Mouse (Mus musculus) CH12.LX (cell line): ENCODE results near the gene Nr2c1.

Source experiments
- CTCF ChIP-seq, 2 experiments: IDR thresholded peaks in 1 of 2; conservative IDR thresholded peaks in 1 of 2; 2 replicates each; pipeline ENCODE4 v1.5.1; 2011 to 2012; ENCODE audit warnings: low read depth in 2 of 2, low read length in 2 of 2, improper control_type of control experiment in 1 of 2, inconsistent platforms in 1 of 2, mild to moderate bottlenecking in 1 of 2, moderate library complexity in 1 of 2
- ELF1 ChIP-seq: IDR thresholded peaks from 2 replicates; pipeline ENCODE4 v1.6.1; 2014; ENCODE audit warnings: low read depth, mild to moderate bottlenecking, inconsistent platforms, low read length, improper control_type of control experiment
- MAFK ChIP-seq: IDR thresholded peaks from 2 replicates; pipeline ENCODE4 v1.6.1; 2011; ENCODE audit warnings: low read length, improper control_type of control experiment; ENCODE audit not compliant: insufficient replicate concordance
- MAZ ChIP-seq: IDR thresholded peaks from 2 replicates; pipeline ENCODE4 v1.6.1; 2012; ENCODE audit warnings: low read depth, mild to moderate bottlenecking, inconsistent platforms, low read length, improper control_type of control experiment, moderate library complexity
- POLR2A ChIP-seq: IDR thresholded peaks from 2 replicates; pipeline ENCODE4 v1.6.1; 2011; ENCODE audit warnings: low read depth, mild to moderate bottlenecking, improper control_type of control experiment, low read length
- TBP ChIP-seq: conservative IDR thresholded peaks from 2 replicates; pipeline ENCODE4 v1.6.1; 2011; ENCODE audit warnings: low read depth, low read length, improper control_type of control experiment
- ZKSCAN1 ChIP-seq: IDR thresholded peaks from 2 replicates; pipeline ENCODE4 v1.6.1; 2012; ENCODE audit warnings: low read depth, inconsistent platforms, low read length, improper control_type of control experiment, borderline replicate concordance

DNA sequence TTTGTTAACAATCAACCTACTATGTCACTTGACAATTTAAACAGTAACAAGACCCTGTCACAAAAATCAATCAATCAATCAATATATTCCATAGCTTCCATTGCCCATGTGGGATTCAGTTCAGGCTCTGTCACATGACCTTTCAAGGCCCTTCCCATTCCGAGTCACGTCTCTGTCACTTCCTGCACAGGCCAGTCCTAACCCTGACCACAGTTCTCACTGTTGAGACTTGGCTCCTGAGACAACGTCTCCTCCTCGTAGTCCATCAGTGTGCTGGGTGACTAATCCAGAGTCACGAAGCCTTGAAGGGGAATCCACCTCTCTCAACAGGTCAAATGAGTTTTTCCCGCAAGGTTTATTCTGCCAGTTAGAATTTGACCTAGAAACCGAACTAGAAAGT, 26.8 kb downstream of the Nr2c1 start:
- no peak for TF ChIP-seq POLR2A
- TF ChIP-seq CTCF (conservative IDR thresholded peaks at IDR 0.05 in 1 of 2, IDR thresholded peaks at IDR 0.05 in 1 of 2; ENCODE audit: low read depth in 2 of 2, low read length in 2 of 2): no peak
- TF ChIP-seq MAZ: no peak
- TF ChIP-seq ZKSCAN1: no peak
- TF ChIP-seq MAFK: no peak
- no peak for TF ChIP-seq TBP
- TF ChIP-seq ELF1: no peak
